Mouse (Mus musculus): Measurements from ENCODE around the gene Tefm. TPM values are rescaled to one million over a fixed set of nuclear protein-coding genes. Genes with fewer than 3 reads are reported as not detected.
"Not testable (repeated sequence)": the region's sequence is repeated elsewhere in the genome, so short reads cannot be mapped to it uniquely, and the experiment has no call there.

Tefm gene
- polyA plus RNA-seq, 1 experiment, result 0.44 TPM

GRCm38 (mm10) chr11:80149412-80150023, 7.5 kb upstream of the Tefm start:
- TF ChIP-seq GATA1 (IDR thresholded peaks at IDR 0.05; ENCODE audit: borderline replicate concordance, low read length), result no peak
- no peak for TF ChIP-seq FLI1 (IDR thresholded peaks at IDR 0.05; ENCODE audit: low read length)
- Histone ChIP-seq H3K9me3 (no peaks in the 10 kb centered on the region), H3K4me3 (replicated peaks) (no peak overlapping the region)

GRCm38 (mm10) chr11:80148974-80149373, 7.0 kb upstream of the Tefm start:
- H3K36me3 ChIP-seq (replicated peaks; ENCODE audit: low read length); H3K4me3 ChIP-seq (replicated peaks); H3K9me3 ChIP-seq; H3K27me3 ChIP-seq (replicated peaks): not testable (repeated sequence)
- peaks cover 65% of the 10 kb centered on the region for H3K4me1 ChIP-seq

More at GRCm38 (mm10) chr11:80149412-80150023, 7.5 kb upstream of the Tefm start:
- Histone ChIP-seq H3K27me3 (replicated peaks) (peaks cover 8% of the 10 kb centered on the region), H3K36me3 (replicated peaks; ENCODE audit: low read length) (no peaks in the 10 kb centered on the region), H3K4me1 (peaks cover 65% of the 10 kb centered on the region)

GRCm38 (mm10) chr11:80148313-80148712, 6.3 kb upstream of the Tefm start:
- no peaks in the 10 kb centered on the region for H3K9me3 ChIP-seq
- no peak overlapping the region for H3K4me3 ChIP-seq (replicated peaks)
- H3K27me3 ChIP-seq (replicated peaks), result peaks cover 2% of the 10 kb centered on the region
- H3K36me3 ChIP-seq (replicated peaks; ENCODE audit: low read length), result no peaks in the 10 kb centered on the region
- no peak for TF ChIP-seq FLI1 (IDR thresholded peaks at IDR 0.05; ENCODE audit: low read length)
- no peak for TF ChIP-seq GATA1 (IDR thresholded peaks at IDR 0.05; ENCODE audit: borderline replicate concordance, low read length)
- H3K4me1 ChIP-seq, result peaks cover 59% of the 10 kb centered on the region

- no peaks in the 10 kb centered on the region for H3K36me3 ChIP-seq (replicated peaks; ENCODE audit: low read length)
- no peak overlapping the region for H3K4me3 ChIP-seq (replicated peaks)
- H3K9me3 ChIP-seq, result no peaks in the 10 kb centered on the region
- peaks cover 63% of the 10 kb centered on the region for H3K4me1 ChIP-seq
- H3K27me3 ChIP-seq (replicated peaks), result no peaks in the 10 kb centered on the region
- TF ChIP-seq GATA1 (IDR thresholded peaks at IDR 0.05; ENCODE audit: borderline replicate concordance, low read length) (no peak), FLI1 (IDR thresholded peaks at IDR 0.05; ENCODE audit: low read length) (no peak)
Observed at GRCm38 (mm10) chr11:80147748-80148147, 5.8 kb upstream of the Tefm start.

GRCm38 (mm10) chr11:80145787-80146275, 3.9 kb upstream of the Tefm start:
- TF ChIP-seq FLI1 (IDR thresholded peaks at IDR 0.05; ENCODE audit: low read length) (no peak), GATA1 (IDR thresholded peaks at IDR 0.05; ENCODE audit: borderline replicate concordance, low read length) (no peak)
- Histone ChIP-seq H3K9me3 (no peaks in the 10 kb centered on the region), H3K4me3 (replicated peaks) (peak overlapping the region; percentile 84), H3K36me3 (replicated peaks; ENCODE audit: low read length) (no peaks in the 10 kb centered on the region), H3K27me3 (replicated peaks) (no peaks in the 10 kb centered on the region), H3K4me1 (peaks cover 58% of the 10 kb centered on the region)

GRCm38 (mm10) chr11:80142872-80143271, 897 bp upstream of the Tefm start:
- H3K36me3 ChIP-seq (replicated peaks; ENCODE audit: low read length), result peaks cover 22% of the 10 kb centered on the region
- peaks cover 66% of the 10 kb centered on the region for H3K4me1 ChIP-seq
- no peaks in the 10 kb centered on the region for H3K9me3 ChIP-seq
- H3K4me3 ChIP-seq (replicated peaks), result peak overlapping the region; percentile 94
- no peaks in the 10 kb centered on the region for H3K27me3 ChIP-seq (replicated peaks)
- TF ChIP-seq GATA1 (IDR thresholded peaks at IDR 0.05; ENCODE audit: borderline replicate concordance, low read length) (no peak), FLI1 (IDR thresholded peaks at IDR 0.05; ENCODE audit: low read length) (no peak)

- Histone ChIP-seq H3K4me1 (peaks cover 32% of the 10 kb centered on the region), H3K4me3 (replicated peaks) (no peak overlapping the region), H3K27me3 (replicated peaks) (no peaks in the 10 kb centered on the region), H3K36me3 (replicated peaks; ENCODE audit: low read length) (peaks cover 62% of the 10 kb centered on the region), H3K9me3 (no peaks in the 10 kb centered on the region)
- no peak for TF ChIP-seq FLI1 (IDR thresholded peaks at IDR 0.05; ENCODE audit: low read length)
- no peak for TF ChIP-seq GATA1 (IDR thresholded peaks at IDR 0.05; ENCODE audit: borderline replicate concordance, low read length)
Observed at GRCm38 (mm10) chr11:80137773-80138172, 4.2 kb downstream of the Tefm start.

- H3K4me1 ChIP-seq, result peaks cover 28% of the 10 kb centered on the region
- no peak for TF ChIP-seq GATA1 (IDR thresholded peaks at IDR 0.05; ENCODE audit: borderline replicate concordance, low read length)
- no peak for TF ChIP-seq FLI1 (IDR thresholded peaks at IDR 0.05; ENCODE audit: low read length)
- H3K4me3 ChIP-seq (replicated peaks), result no peak overlapping the region
- H3K27me3 ChIP-seq (replicated peaks), result no peaks in the 10 kb centered on the region
- H3K36me3 ChIP-seq (replicated peaks; ENCODE audit: low read length), result peaks cover 72% of the 10 kb centered on the region
- no peaks in the 10 kb centered on the region for H3K9me3 ChIP-seq
Observed at GRCm38 (mm10) chr11:80136786-80137185, 5.2 kb downstream of the Tefm start.

GRCm38 (mm10) chr11:80135954-80136683, 5.9 kb downstream of the Tefm start:
- Histone ChIP-seq H3K9me3 (no peaks in the 10 kb centered on the region), H3K4me3 (replicated peaks) (no peak overlapping the region), H3K27me3 (replicated peaks) (no peaks in the 10 kb centered on the region), H3K36me3 (replicated peaks; ENCODE audit: low read length) (peaks cover 77% of the 10 kb centered on the region), H3K4me1 (peaks cover 22% of the 10 kb centered on the region)
- TF ChIP-seq GATA1 (IDR thresholded peaks at IDR 0.05; ENCODE audit: borderline replicate concordance, low read length) (no peak), FLI1 (IDR thresholded peaks at IDR 0.05; ENCODE audit: low read length) (no peak)

GRCm38 (mm10) chr11:80134744-80135143, 7.2 kb downstream of the Tefm start:
- TF ChIP-seq GATA1 (IDR thresholded peaks at IDR 0.05; ENCODE audit: borderline replicate concordance, low read length) (no peak), FLI1 (IDR thresholded peaks at IDR 0.05; ENCODE audit: low read length) (no peak)
- peaks cover 80% of the 10 kb centered on the region for H3K36me3 ChIP-seq (replicated peaks; ENCODE audit: low read length)
- H3K27me3 ChIP-seq (replicated peaks), result no peaks in the 10 kb centered on the region
- no peak overlapping the region for H3K4me3 ChIP-seq (replicated peaks)
- peaks cover 10% of the 10 kb centered on the region; the same call in 1 of the 2 replicates for H3K4me1 ChIP-seq
- H3K9me3 ChIP-seq, result no peaks in the 10 kb centered on the region
